Mouse (Mus musculus) gastrocnemius, postnatal 14 days (tissue): Measurements from ENCODE around the gene Sfta2. TPM values are rescaled to one million over a fixed set of nuclear protein-coding genes. Genes with fewer than 3 reads are reported as not detected.

Experiments used
- DNase-seq: peaks from one replicate; pipeline ENCODE4 v3.0.0; 2021; ENCODE audit warnings: mixed read lengths
- intact Hi-C: fragments of 180-260 bp; cut with DNase I; formaldehyde crosslinking; loops from one replicate; pipeline ENCODE4 v1.15.1; 2025; ENCODE audit warnings: low total_unique reads
- total RNA-seq, 2 experiments: library from RNA; stranded (reverse); gene quantifications; 2 replicates each; pipeline ENCODE4 v1.2.3; 2021

The Sfta2 gene
- total RNA-seq, 2 experiments from 2014 or later = not detected

DNA sequence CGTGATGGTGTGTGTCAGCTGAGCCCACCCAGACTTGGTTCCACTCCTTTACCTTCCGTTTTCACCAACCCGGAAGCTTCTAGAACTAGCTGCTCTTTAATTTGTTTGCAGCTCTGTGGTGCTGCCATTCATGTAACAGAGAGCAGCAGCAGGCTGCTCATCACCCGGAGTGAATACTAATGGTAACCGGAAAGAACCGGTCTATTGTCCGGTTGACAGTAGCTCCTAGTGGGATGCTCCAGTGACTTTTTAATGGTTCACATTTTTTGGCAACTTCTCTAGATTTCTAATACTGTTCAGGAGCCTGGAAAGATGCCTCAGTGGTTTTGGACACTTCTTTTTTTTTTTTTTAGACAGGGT, 10.2 kb upstream of the Sfta2 start:
- intact Hi-C loops = no loop called here
- DNase-seq = no peak

DNA sequence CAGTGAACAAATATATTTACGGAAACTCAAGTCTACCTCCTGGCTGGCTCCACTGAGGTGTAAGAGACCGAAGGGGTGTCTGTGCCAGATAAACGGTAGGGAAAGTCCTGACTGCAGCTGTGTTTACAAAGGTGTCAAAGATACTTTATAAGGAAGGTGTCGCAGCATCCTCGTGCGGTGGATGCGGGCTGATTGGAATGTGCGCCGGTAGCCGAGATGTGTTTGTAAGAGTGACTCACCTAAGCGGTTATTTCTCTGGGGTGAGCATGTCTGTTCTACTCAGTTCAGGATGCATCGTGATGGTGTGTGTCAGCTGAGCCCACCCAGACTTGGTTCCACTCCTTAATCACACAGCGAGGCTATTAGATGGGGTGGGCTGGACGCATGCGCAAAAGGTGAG, 9.6 kb upstream of the Sfta2 start:
- intact Hi-C loops = no loop called here
- no peak for DNase-seq

DNA sequence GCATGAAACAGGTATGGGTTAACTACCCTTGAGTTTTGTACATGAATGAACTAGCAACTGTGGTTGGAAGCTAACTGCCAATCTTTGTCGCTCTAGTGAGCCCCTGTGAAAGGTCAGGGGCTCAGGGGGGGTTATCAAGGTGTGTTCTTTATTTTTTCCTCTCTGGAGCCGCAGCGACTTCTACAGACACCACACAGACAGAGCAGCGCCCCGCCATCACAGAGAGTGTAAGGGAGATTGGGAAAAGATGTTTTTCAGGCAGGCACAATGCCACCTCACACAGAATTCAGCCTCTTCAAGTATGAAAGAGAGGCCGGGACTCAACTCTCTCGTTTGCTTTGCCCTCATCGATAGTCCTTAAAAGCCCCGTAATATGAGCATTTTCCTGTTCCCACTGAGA, 9.2 kb upstream of the Sfta2 start:
- intact Hi-C loops = no loop called here
- DNase-seq = no peak

DNA sequence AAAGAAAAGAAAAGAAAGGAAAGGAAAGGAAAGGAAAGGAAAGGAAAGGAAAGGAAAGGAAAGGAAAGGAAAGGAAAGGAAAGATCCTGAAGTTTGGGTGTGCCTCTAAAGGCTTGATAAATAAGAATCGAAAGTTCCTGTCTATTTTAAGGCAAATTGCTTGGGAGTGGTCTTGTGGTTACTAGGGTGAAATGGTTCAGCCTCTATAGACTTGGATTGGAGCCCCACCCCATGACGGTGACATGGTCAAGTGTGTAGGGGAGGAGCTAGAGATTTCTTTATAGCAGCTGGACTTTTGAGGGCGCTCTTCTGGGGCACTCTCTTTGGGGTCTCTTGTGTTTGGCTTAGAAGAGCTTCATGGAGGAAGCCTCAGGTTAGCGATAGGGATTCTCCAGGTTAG, 7.6 kb upstream of the Sfta2 start:
- DNase-seq = no peak
- intact Hi-C loops = no loop called here

DNA sequence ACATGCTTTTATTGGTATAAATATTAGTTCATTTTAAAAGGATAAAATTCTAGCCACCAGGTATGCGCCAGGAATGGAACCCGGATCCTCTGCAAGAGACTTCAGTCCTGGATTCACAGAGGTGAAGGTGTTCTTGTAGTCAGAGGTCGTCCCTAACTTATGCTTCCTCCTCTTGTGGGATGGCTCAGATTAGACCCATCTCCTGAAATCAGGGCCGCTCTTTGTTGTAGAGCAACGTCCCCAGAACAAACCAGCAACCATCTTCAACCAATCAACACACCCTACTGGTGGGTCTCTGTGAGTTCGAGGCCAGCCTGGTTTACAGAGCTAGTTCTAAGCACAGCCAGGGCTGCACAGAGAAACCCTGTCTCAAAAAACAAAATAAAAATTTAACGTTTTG, 6.9 kb upstream of the Sfta2 start:
- no peak for DNase-seq
- intact Hi-C loops = no loop called here

DNA sequence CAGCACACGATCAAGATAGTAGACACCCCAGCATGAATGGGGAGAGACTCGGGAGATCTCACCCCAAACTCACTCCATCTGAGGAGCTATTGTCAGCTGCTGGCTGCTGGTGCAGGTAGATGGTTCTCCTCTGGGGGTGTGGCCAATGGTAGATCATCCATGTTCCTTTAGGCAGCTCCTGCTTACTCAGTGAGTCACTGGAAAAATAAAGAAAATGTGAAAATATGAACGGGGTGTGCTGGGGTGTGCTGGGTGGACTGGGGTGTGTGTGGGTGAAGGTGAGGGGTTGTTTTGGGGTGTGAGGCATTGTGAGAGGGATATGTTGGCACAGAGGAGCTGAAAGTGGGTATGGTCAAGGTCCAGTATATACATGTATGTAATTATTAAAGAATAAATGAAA, 4.0 kb upstream of the Sfta2 start:
- intact Hi-C loops = no loop called here
- DNase-seq = no peak

DNA sequence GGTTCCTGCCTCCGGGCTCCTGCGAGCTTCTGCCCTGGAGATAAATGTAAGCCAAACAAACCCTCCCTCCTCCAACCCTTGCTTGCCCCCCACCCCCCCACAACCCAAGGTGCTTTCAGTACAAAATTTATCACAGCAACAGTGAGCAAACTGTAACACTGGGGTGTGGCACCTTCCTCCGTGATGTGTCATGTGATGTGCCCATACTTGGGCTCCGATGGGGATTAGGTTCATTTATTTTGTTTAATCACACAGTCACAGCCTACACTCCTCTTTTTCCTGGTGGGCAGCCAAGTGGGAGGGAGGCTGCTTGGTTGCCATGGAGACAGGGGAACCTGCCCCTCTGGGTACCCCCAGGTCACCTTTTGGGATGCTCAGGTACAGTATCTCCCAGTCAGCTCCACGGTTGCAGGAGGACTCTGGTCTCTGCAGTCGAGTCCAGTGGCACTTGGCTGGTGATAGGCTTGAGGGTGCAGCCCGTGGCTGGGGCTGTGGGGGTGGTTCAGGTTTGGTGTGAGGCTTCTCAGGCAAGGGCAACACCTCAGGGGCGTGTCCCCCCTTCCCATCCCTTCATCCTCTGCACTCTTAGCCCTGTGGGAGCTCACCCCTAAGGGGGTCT, 496 bp downstream of the Sfta2 start:
- no peak for DNase-seq
- intact Hi-C loops = no loop called here

DNA sequence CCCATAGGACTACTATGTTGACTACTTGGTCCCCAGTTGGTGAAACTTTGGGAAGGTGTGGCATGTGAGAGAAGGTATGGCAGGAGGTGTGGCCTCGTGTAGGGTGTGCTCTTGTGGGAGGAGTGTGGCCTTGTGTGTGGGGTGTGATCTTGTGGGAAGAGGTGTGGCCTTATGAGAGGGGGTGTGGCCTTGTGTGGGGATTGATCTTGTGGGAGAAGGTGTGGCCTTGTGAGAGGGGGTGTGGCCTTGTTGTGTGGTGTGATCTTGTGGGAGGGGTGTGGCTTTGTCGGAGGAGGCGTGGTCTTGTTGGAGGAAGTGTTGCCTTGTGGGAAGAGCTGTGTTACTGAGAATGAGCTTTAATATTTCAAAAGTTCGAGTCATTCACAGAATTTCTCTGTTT, 15.8 kb downstream of the Sfta2 start:
- no peak for DNase-seq
- intact Hi-C loops = no loop called here

DNA sequence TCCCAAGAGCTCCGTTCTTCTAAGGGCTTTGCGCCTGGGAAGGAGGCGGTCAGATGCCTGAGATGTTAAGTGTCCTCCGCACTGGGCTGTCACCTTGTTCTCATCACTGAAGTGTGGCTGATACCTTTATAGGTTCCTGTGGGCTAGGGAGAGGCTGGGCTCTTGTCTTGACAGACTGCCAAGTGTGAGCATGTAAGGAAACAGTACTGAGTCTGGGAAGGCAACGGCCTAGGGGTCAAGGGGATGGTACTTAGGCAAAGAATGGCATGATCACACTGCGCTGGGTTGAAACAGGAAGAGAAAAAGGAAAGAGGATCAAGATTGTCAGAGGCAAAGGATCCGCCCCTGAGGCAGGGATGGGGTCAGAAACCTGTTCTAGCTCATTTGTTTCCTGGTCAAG, 25.2 kb downstream of the Sfta2 start, which contains the start of gene Gm9573:
Gene Gm9573, minus strand, starts transcription at position 101 of the 400 bp plus-strand sequence.
- intact Hi-C loops = no loop called here
- DNase-seq = no peak

DNA sequence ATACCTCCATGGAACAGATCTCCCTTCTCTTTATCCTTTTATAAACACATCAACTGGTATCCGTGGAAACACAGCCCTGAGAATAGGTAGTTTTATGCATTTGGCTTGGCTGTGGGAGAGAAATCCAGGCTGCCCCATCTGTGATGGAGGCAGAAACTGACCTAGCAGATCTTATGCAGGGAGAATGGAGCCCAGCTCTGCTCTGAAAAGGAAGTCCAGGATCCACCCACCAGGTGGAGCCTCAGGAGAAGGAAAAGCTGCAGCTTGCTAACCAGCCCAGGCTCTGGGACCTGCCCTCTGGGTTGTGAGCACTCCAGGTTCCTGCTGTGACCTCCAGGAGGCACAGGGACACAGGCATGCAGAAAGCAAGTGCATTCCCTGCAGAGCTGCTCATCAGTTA, 32.6 kb downstream of the Sfta2 start:
- intact Hi-C loops = loop anchor here (5.0 kb wide), 1 partner anchor 103 kb away; no protein-coding TSS in a partner anchor
- DNase-seq = no peak

DNA sequence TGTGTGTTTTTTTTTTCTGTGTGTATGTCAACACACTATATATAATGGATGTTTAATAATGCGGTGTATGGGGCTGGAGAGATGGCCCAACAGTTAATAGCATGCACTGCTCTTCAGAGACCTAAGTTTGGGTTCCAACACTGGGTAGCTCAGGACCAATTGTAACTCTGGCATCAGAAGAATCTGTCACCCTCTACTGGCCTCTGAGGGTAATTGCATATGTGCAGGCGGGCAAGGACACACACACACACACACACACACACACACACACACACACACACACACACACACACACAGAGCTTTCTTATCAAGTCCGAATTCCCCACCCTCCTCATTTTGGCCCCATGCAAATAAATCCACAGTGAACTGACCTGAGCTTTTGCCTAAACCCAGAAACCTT, 33.9 kb downstream of the Sfta2 start:
- intact Hi-C loops = no loop called here
- DNase-seq = no peak

DNA sequence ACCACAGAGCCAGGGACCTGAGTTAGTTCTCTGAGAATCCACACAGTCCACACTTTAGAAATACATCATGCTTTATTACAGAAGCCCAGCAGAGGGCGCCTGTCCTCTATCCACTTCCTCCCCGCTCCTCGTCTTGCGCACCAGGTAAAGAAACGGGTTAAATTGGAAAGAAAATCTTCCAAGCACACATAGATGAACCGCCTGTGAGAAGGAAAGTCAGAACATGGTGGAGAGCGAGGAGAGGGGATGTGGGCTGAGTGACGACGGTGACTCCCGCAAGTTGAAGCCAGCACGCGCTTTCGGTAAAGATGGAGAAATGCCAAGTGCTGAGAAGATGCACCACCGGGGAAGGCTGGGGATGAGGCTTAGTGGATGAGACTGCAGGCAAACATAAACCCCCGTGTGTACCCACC, 34.4 kb downstream of the Sfta2 start:
- peak; percentile 48 for DNase-seq
- intact Hi-C loops = no loop called here

DNA sequence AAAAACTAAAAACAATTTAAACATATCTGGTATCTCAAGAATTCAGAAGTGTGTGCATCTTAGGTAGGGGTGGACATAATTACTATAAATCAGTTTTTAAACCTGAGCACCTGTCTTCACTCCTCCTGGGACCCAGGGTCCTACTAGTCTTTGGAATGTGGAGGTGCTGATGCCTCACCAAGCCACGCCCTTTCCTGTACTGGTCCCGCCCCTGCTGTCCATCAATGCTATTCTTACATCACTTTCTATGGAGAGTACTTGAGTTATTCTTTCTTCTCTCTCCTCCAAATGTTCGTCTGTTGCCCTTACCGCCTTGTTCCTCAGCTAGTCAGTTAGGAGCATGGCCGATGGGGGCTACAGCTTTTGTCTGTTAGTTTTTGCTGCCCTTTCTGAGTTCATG, 35.0 kb downstream of the Sfta2 start:
- DNase-seq = no peak
- intact Hi-C loops = no loop called here

DNA sequence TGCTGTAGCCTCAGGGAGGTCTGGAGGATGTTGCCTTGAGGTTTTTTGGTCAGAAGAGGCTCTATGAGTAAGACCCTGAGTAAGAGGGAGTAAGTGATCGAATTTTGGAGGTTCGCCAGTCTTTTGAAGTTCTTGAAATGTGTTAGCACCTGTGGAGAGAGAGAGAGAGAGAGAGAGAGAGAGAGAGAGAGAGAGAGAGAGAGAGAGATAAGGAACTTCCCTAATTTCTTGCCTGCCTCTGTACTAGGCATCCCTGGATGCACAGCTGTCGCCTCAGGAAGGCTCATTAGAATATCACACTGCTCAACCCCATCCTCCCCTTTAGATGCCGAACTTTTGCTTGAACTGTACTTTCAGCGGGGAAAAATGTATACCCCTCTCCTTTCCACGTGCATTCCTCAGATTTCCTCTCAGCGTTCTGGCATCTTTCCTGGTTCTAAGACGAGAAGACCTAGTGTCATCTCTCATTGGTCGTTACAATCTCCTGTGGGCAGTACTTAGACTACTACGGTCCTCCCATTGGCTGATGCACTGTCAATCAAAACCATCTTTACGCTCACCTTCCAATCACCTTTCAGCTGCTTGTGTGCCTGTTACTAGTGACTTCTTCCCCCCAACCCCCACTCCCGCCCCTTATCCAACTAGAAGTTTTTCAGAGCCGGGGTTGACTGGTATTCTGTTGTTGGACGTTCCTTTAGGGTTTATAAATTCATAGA, 37.3 kb downstream of the Sfta2 start:
- DNase-seq = peak; percentile 41

DNA sequence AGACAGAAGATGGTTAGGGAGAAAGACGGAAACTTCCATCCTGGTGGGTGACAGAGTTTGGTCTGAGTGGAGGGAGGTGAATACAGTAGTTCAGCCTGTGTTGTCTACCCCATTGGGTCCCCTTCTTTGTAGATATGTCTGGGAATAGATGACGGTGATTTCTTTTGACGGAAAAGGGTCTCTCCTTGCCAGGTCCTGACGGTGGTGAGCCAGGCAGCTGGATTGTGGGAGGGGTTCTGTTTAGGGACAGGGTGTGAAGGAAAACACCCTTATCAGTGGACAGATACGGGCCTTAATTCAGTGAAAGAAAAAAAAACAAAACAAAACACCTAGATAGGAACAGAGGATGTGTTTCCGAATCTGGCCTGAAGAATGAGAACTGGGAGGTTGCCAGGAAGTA, 38.0 kb downstream of the Sfta2 start:
- no peak for DNase-seq
- intact Hi-C loops = no loop called here

More for the DNA sequence above, 37.3 kb downstream of the Sfta2 start:
- intact Hi-C loops = no loop called here

DNA sequence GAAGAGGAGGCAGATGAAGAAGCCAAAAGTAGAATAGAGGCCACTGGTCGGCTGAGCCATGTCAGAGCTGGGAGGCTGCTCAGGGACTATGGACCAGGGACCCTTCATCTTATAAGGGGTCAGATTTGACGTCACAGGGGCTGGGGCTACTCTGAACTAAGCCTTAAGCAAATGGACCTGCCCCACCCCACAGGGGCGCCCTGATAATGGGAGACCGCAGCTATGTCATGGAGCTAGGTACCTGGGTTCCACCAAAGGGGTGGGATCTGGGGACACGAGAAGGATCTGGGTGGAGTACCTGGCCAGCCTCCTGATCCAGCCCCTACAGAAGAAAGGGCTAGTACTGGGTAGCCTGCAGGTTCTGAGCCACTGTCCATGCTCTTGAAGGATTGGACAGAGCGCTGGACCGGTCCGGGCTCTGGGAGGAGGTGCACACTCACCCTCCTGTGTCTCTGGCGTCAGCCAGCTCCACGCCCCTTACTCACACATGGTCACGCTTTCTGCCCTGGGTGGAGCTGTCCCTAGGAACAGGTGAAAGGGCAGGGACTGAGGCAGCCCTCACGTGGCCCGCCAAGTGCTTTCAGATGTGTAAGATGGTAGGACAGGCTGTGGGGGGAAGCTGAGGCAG, 42.4 kb downstream of the Sfta2 start, which contains the start of gene Mucl3:
Gene Mucl3, minus strand, starts transcription at position 87 of the 628 bp plus-strand sequence.
- DNase-seq = no peak
- intact Hi-C loops = no loop called here

DNA sequence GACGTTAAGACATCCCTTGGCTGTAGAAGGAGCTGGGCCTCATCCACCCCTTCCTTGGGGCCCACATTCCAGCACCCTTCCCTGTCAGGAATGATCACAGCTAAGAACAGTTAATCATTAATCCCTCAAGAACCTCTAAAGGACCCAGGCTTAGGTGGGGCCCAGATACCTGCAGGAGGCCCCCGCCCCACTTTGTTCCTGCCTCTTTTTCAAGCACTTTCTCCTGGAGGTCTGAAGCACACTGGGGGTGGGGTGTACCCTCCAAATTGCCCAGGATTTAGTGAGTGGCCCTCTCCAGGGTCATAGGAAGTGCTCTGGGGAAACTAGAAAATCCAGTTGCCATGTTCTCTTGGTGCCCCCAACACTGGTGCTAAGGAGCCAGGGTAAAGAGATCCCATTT, 48.1 kb downstream of the Sfta2 start:
- intact Hi-C loops = no loop called here
- DNase-seq = no peak

DNA sequence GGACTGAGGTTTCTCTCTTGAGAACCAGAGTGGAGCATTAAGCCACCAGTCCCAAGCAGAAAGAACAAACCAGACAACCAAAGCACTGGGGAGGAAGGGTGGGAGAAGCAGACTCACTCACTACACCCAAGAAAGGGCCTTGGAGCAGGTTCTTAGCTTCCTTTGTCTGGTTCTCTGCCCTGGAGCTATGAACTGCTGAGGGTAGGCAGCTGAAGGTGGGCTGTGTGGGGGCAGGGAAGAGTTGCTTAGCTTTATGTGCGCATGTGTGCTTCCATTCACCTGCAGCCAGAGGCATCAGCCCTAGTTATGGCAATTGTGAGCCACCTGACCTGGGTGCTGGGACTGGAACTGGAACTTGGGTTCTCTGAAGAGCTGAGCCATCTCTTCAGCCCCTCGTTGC, 51.7 kb downstream of the Sfta2 start:
- intact Hi-C loops = no loop called here
- DNase-seq = no peak

DNA sequence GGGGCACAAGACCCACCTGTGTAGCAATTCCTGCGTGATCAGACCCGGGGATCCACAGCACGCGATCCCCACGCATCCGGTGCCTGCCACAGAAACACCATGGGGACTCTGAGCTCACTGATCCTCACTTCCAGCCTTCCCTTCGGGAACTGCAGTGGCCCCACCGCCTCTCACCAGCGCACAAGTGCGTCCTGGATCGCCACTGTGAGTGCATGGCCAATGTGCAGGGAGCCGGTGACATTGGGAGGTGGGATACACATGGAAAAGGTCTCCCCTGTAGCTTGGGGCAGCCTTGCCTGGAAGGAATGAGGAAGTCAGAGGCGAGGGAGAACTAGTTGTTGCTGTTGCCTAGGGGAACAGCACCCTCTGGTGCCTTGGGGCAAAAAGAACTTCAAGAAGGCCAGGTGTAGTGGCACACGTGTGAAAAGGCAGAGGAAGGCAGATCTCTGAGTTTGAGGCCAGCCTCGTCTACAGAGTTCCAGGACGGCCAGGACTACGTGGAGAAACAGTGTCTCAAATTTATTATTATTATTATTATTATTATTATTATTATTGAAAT, 64.7 kb downstream of the Sfta2 start:
- intact Hi-C loops = no loop called here
- no peak for DNase-seq

DNA sequence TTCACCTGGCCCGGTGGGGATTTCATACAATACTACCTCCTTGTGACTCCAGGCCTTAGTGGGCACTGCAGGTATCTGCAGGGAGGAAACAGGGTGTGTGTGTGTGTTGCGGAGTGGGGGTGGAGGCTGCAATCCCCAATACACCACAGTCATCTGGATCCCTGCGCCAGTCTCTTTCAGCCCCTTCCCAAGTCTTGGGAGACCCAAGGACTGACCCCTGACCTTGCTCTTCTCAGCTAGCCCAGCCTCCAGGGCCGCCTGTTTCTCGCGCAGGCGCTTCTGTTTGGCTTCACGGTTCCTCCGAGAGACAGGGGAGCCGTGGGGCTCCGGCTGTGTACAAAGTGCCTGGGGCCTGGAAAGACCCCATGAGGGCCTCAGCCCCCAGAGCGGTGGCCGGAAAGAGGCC, 65.5 kb downstream of the Sfta2 start:
- intact Hi-C loops = no loop called here
- no peak for DNase-seq
